Mouse (Mus musculus) large intestine, adult 2 months (tissue): ENCODE measurements around the gene Prdm16. TPM values are rescaled to one million over a fixed set of nuclear protein-coding genes. Genes with fewer than 3 reads are reported as not detected.

Source experiments
- DNase-seq: peaks from one replicate; pipeline ENCODE4 v3.0.0-alpha.2; 2012; ENCODE audit warnings: low read depth, low spot score
- WGBS: fragments of 180-500 bp; shearing (Covaris S2); methylation state at CpG from one replicate; pipeline ENCODE4 v1.1.7; 2018; 5-methylcytosine and 5-hydroxymethylcytosine counted together
- polyA plus RNA-seq: library from polyadenylated mRNA; depleted of rRNA; stranded (reverse); fragments of >200 nt; gene quantifications from 2 replicates; pipeline ENCODE4 v1.2.3, GENCODE M21; 2012

The Prdm16 gene
- polyA plus RNA-seq, 1 experiment: 2.7 TPM

GRCm38 (mm10) chr4:154530336-154530735, 106.3 kb downstream of the Prdm16 start:
- WGBS: 27% methylated on average over 7 of the region's 7 CpGs
- no peak for DNase-seq

DNA sequence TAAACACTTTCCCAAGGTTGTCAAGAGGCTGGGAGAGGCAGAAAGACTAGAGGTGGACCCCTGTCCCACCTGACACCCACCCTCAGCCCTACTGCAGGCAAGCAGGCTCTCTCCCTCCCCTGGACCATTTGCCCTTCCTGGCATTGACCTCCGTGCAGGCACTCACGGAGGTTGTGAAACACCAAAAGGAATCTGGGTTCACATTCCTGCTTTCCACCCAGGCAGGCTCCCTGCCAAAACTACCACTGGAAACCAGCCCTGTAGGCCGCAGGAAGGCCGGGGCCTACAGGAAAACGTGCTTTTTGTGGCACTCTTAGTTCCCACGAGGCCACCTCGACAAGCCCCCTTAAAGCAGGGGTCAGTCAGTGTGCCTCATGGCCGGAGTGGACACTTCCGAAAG, 109.2 kb downstream of the Prdm16 start:
- 62% methylated on average over 9 of the region's 9 CpGs for WGBS
- DNase-seq: no peak

DNA sequence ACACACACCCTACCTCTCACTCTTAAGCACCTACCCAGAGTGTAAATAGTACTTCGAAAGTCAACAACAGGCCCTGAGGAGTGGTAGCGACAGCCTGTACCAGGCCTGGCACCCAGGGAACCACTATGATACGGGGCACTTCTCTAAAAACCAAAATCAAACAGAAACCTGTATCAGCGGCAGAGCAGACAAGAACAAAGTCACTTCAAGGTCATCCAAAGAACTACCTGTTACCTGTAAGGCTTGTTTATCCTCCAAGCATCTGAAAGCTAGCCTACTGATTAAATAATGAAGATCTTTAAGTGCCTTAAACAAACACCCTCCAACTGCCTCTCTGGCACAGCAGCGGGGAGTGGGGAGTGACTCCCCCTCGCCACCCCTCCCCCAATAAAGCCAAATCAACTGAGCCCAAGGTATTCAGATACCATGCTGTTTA, 110.3 kb downstream of the Prdm16 start:
- no peak for DNase-seq
- 65% methylated on average over 6 of the region's 6 CpGs for WGBS

DNA sequence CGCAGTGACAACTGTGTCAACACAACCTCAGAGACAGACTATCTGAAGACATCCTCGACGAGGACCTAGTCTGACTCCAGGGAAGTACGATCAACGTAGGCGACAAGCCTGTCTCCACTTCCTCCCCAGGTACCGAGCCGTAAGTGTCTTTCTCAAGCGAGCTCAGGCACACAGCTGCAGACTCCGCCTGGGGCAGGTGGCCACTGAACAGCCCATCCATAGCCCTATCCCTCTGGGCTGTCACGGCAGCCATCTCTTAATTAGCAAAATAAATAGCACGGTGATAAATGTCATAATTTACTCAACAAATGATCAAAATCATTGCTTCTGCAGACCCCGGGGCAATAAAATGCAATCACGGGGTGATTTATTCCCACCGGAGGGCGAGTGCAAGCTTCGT, 112.8 kb downstream of the Prdm16 start:
- DNase-seq: no peak
- 39% methylated on average over 17 of the region's 17 CpGs for WGBS

DNA sequence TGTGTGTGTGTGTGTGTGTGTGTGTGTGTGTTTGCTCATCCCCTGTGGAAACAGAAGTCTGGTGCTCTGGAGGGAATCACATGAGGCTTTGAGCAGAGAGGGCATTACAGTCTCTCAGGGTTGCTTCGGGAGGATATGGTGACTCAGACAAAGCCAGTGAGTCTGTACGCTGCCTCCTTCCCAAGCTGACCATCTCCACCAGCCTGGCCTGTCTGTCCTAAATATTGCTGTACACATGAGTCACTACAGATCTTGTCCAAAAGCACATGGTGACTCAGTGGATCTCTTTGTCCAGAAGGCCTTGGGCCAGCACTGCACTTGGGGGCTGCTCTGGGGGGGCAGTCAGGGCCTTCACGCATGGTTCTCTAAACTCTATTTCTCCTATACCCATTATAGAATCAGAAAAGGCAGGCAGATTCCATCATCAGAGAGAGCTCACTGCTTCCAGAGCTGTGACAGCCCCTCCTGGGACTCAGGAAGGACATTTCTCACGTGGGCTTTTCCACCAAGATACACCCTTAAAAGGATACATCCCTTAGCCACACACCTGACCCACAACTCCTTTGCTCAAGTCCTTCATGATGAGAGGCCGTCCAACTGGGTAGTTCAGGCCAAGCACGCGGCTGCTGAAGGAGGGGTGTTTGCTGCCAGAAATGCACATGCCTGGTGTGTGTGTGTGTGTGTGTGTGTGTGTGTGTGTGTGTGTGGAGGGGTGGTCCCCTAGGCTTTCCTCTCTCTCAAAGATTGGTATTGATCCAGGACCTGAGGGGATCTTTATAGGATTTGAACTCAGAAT, 114.6 kb downstream of the Prdm16 start:
- 78% methylated on average over 7 of the region's 7 CpGs for WGBS
- no peak for DNase-seq

DNA sequence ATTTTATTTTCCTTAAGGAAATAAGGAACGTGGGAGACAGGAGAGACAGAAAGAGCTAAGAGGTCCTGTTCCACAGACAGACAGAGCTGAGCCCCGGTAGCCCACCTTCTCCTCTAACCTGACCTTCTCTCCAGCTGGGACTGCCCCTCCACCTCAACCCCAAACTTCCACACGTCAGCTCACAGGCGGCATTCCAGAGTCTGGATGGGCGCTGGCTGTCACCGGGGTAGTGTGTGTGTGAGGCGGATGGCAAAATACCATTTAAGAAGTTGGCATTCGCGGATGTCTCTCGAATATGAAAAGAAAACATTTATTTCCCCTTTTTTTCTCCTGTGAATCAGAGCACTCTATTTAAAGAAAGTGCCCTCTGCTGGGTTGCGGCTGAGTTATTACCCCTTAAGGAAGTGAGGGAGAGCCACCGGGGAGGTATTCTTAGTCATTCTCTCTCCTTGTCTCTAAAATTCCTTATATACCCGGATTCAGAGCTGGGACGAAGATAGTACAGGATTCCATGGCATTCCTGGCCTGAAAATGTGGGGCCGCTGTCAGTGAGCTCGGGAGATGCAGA, 117.1 kb downstream of the Prdm16 start:
- no peak for DNase-seq
- 75% methylated on average over 16 of the region's 16 CpGs for WGBS

- 67% methylated on average over 7 of the region's 7 CpGs for WGBS
These were observed 118.7 kb downstream of the Prdm16 start for GRCm38 (mm10) chr4:154517991-154518390.

GRCm38 (mm10) chr4:154516470-154516869, 120.2 kb downstream of the Prdm16 start:
- no peak for DNase-seq
- WGBS: 73% methylated on average over 8 of the region's 8 CpGs

More at GRCm38 (mm10) chr4:154517991-154518390, 118.7 kb downstream of the Prdm16 start:
- no peak for DNase-seq

DNA sequence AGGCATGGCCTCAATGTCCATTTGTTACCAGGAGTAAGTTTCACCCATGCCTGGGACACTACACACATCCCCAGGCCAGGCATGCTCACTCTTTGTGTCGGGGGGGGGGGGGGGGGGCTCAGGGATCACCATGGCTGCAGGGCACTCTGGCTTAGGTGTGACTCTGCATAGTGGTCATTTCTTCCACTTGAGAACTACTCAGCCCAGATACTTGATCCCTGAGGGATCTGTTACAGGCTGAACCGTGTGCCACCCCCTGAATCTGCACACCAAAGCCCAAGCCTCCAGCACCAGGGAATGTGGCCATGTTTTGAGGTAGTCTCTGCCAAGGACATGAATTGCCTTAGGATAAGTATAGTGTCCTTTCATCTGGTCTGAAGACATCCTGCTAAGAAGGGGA, 123.0 kb downstream of the Prdm16 start:
- WGBS: 69% methylated on average over 2 of the region's 2 CpGs
- DNase-seq: no peak

DNA sequence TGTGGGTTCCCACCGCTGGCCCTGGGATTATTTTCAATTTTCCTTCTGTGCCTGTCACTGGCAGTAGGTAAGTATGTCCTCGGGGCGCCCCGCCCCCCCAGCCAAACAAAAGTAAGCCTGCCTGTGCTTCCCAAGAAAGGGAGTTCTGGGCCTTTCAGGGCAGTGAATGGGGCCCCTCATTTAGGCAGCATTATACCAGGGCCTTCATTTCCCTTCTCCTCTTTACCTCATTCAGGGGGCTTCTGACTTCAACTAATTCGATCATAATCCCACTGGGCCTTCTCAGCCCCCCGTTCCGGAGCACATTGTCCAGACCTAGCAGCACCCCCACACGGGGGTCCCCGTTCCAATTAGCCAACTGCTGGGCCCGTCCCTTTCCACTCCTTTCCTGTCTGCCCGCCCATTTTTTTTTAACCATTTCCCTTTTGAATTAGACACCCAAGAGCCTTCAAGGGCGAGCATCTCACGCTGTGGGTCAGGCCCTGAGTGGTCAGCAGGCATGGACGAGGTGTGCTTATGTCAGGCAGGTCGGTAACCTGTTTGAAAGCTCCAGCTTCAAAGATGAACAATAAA, 124.1 kb downstream of the Prdm16 start:
- no peak for DNase-seq
- 66% methylated on average over 15 of the region's 15 CpGs for WGBS

DNA sequence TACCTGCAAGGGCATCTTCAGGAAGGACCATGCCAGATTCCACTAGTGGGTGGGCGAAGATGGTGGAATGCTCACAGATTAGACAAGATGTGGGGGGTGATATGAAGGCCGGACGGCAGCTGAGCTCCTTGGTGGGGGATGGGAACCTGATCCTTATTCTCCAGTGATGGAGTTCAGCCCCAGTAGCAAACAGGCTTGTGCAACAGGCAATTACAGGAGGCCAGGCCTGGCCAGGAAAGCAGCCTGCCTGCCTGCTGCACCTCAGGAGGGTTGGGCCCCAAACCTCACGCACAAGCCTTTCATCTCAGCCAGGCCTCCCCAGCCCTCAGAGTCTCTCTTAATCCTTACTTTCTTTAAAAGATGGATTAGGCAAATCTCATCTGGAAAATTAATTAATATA, 124.9 kb downstream of the Prdm16 start:
- 82% methylated on average over 4 of the region's 4 CpGs for WGBS
- no peak for DNase-seq

- no peak for DNase-seq
- WGBS: 39% methylated on average over 20 of the region's 20 CpGs
These were observed 129.8 kb downstream of the Prdm16 start for GRCm38 (mm10) chr4:154506774-154507435.

GRCm38 (mm10) chr4:154505313-154505712, 131.4 kb downstream of the Prdm16 start:
- no peak for DNase-seq
- WGBS: 84% methylated on average over 5 of the region's 5 CpGs

DNA sequence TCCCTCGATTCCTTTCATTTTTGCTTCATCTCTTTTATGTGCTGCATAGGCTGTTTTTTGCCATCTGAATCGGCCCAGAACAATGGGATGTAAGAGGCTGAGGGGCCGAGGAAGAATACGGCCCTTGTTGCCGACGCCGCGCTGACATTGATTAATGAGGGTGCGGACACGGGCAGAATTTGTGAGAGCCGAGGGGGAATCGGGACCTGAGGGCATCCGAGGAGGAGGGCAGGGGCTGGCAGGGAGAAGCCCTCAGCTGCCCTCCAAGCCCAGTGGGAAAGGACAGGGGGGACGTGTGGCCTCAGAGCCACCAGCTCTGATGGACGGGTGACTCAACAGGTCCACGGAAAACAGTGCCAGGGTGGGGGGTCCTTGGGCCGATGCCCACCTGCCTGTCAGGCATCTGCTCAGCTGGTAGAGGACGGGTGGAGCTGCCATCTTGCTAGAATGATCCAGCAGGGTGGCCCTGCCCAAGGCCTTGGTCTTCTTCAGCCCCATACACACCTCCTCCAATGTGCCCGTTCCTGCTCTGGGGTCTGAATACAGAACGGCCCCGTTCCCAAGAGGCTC, 133.3 kb downstream of the Prdm16 start:
- DNase-seq: no peak
- WGBS: 70% methylated on average over 21 of the region's 21 CpGs

DNA sequence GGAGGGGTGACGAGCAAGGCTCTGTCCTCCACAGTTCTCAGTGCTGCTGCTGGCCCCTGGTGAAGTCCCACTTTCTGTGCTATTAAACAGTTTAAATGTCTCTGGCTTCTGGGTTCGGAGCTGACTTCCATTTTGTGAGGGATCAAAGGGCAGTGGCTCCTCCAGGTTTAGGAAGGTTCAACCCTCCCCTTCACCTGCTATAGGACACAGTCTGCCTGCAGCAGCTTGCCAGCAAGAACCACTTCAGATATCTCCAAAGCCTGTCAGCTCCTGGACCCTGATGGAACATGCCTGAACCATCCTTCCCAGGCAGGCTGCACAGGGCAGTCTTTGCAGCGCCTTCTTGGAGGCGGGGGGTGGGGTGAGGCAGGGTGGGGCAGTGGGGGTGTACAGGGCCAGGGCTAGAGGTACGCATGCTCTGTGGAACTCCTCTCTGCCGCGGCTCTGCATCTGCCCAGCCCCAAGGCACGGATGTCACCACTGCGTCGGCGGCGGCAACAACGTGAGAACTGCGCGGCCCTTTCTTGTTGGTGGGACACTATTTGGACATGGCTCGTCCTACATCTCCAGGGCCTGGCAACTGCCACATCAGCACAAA, 134.2 kb downstream of the Prdm16 start:
- no peak for DNase-seq
- 72% methylated on average over 16 of the region's 16 CpGs for WGBS

DNA sequence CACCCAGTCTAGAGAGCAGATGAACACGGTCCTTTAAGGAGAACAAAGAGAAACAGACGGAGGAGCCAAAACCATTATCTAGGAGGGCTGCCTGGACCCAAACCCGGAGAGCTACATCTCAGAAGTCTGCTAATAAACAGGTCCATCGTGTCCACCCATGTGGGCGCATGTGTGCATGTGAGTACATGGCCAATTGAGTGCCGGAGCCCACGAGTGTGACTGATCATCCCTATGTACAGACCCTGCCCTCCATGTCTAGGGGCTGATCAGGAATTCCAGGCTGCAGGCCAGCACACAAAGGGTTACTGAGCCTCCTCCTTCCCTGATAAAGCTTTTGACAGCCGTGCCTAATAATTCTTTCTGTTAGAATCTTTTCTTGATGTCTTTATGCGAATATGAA, 136.0 kb downstream of the Prdm16 start:
- 83% methylated on average over 9 of the region's 9 CpGs for WGBS

DNA sequence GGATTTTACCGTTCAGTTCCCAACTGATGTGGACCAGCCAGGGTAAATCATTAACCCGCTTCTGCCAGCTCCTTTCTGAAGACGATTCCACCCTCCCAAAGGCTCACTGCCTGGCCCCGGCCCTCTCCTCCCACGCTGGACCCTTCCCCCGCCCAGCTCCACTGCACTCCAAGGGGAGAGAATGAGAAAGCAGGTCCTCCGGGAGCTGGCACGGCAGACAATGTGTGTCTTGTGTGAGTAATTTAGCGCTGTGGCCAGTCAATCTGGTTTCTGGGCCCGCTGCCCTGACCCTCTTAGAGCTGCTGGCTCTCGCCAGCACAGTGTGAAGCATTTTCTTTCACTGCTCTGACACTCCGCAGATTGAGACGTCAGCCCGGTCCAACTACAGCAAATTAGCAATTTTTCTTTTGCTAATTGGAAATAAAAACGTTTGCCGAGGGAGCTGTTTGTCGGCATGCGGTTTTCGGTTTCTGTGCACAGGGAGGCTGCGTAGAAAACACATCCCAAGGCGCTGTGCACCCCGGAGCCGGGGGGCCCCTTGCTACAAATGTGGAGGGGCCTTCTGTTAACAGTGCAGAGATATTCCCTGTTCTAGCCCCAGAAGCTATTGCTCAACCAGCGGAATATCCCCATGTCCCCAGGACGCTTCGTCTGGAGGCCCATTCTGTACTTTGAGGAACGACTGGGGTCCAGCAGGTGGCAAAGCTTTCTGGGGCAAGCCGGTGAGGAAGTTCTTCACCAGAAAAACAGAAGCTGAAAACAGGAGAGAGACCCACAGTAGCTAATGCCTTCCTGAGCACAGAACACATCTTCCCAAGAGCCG, 136.8 kb downstream of the Prdm16 start:
- DNase-seq: peak; percentile 10
- 36% methylated on average over 29 of the region's 29 CpGs for WGBS

More for the DNA sequence above, 136.0 kb downstream of the Prdm16 start:
- DNase-seq: no peak

DNA sequence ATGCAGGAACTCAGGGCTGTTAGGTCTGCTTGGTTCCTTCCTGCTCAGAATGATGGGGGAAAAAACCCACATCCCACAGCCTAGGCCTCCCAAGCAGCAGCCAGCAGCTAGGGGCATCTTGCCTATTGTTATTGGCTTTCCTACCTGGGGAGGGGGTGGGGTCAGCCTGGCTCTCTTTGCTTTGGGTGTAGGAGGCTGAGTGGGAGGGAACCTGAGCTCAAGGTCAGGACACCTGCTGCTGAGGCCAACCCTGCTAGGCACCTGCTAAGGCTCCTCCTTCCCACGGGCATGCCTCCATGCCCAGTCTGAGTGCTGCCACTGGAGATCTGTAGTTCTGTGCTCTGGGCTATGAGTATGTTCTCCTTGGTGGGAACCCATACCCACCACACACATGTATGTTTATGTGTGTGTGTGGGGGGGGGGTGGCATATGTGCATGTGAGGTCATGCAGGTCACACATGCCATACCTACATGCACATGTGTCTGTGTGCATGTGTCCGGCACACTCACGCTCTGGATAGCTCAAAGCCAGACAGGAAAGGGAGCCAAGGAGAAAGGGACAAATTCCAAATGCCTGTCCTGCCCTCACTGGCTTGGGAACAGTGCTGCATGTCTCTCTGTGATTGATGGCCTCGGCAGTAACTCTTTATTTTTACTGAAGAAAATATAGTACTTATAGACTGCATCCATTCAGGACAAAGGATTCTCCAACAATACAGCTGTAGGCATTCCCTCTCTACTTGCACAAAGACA, 139.1 kb downstream of the Prdm16 start:
- DNase-seq: peak; percentile 24
- 50% methylated on average over 4 of the region's 4 CpGs for WGBS
